Mouse (Mus musculus) E14TG2a.4 (cell line): ENCODE data around the gene Ndufb10.

ENCODE experiments used
- CTCF ChIP-seq: conservative IDR thresholded peaks from 2 replicates; pipeline ENCODE4 v1.5.1; 2014; ENCODE audit warnings: low read length
- NANOG ChIP-seq: IDR thresholded peaks from 2 replicates; pipeline ENCODE4 v1.6.1; 2014; ENCODE audit warnings: borderline replicate concordance, low read length, mixed read lengths

GRCm38 (mm10) chr17:24766266-24766875, 42.1 kb upstream of the Ndufb10 start:
- TF ChIP-seq CTCF = no peak
- TF ChIP-seq NANOG = no peak
